Mouse (Mus musculus) thymus, postnatal 10 days (tissue): ENCODE data around the gene Kifc5b.

Experiments
- DNase-seq, 2 experiments: peaks; one replicate each; pipeline ENCODE4 v3.0.0; 2021; ENCODE audit warnings: low spot score in 2 of 2

Gene Kifc5b

DNA sequence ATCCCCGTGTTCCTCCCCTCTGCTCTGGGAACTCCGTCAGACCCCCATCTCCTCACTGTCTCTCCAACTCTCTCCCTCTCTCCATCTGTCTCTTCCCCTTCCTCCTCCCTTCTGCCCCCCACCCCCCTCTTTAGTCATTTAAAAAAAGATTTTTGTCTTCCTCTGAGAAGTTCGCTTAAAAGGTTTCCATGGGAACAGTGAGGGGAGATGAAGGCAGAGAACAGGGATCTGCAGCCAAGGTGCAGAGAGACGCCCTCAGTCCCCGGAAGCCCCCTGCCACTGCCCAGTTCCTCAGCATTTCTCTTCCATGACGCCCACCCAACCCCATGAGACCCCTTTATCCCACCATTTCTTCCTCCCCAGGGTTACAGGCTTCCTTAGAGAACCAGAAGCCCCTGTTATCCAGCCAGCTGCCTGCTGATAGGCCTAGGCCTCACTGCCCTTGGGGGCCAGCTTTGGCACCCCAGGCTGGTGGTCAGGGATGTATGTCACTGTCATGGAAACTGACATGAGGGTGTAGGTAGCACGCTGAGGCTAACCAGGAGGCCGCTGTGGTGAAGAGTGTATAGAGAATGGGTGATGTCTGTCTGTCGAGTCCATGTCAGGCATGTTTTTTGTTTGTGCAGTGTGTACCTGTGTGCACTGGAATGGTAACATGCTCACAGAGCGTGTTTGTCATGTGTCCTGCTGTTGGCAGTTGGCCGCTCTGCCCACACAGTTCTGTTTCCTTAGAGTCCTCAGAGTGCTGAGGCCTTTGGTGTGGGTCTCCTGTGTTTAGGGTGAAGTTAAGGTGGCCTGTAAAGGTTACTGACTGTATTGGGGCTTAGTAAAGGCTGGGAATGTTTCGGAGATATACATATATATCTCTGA is 30.6 kb downstream of the Kifc5b start:
- no peak for DNase-seq

- DNase-seq = no peak
Observed at GRCm38 (mm10) chr17:26948316-26949050, 31.6 kb downstream of the Kifc5b start.

DNA sequence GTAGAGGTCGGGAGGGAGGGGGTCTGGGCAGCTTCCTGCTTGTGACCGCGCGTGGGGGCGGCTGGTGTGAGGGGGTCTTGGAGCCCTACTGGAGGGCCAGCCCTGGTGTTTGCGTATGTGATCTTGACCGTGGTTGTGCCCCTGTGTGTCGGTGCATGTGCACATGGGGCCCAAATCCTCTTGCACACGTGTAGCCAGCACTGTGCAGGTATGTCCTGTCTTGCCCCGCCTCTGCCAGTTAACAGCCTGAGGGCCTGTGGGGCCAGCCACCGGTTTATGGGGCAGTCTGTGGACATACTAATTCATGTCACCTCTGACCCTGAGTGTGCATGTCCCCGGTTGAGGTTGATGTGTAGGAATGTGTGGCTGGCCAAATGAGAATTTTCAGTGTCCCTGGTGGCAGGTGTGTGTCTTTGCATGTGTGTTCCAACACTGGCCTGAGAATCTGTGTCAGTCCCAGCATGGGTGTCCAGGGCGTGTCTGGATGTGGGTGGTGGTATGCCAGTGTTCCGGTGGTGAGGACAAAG is 32.2 kb downstream of the Kifc5b start:
- DNase-seq = no peak

DNA sequence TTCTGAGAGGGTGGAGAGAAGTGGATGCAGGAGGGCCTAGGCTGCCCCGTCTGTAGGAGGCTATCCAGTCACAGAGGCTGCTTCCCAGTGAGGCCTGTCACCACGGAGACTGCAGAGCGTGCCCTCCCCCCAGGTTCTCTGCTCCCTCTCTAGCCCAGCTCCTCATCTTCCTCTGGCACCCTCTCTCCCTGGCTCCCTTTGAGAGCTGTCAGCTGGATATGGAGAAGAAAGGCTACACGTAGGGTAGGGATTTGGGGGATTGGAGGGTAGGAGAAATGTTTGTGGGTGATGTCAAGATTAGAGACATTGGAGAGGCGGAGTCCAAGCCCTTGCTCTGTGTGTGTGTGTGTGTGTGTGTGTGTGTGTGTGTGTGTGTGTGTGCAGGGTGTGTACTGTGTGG is 33.0 kb downstream of the Kifc5b start:
- DNase-seq = no peak

GRCm38 (mm10) chr17:26950560-26951288 is 33.8 kb downstream of the Kifc5b start:
- no peak for DNase-seq

DNA sequence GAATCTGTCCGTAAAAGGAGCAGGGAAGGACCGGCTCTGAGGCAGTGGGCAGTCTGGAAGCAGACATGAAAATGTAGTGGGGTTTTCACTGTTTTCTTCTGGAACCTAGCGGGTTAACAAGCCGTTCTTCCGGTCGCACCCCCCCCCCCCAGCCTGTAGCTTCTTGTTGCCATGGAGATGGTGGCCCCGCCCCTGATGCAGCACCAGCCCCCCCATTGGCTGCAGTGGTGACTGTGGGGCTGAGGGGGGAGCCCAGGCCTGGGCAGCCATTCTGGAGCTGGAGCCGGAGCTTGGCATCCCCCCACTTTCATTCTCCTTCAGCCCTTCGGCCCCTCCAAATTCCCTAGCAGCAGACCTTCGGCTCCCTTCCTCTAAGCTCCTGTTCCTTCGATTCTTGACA is 34.5 kb downstream of the Kifc5b start:
- peak; percentile 85 to 88 for DNase-seq

DNA sequence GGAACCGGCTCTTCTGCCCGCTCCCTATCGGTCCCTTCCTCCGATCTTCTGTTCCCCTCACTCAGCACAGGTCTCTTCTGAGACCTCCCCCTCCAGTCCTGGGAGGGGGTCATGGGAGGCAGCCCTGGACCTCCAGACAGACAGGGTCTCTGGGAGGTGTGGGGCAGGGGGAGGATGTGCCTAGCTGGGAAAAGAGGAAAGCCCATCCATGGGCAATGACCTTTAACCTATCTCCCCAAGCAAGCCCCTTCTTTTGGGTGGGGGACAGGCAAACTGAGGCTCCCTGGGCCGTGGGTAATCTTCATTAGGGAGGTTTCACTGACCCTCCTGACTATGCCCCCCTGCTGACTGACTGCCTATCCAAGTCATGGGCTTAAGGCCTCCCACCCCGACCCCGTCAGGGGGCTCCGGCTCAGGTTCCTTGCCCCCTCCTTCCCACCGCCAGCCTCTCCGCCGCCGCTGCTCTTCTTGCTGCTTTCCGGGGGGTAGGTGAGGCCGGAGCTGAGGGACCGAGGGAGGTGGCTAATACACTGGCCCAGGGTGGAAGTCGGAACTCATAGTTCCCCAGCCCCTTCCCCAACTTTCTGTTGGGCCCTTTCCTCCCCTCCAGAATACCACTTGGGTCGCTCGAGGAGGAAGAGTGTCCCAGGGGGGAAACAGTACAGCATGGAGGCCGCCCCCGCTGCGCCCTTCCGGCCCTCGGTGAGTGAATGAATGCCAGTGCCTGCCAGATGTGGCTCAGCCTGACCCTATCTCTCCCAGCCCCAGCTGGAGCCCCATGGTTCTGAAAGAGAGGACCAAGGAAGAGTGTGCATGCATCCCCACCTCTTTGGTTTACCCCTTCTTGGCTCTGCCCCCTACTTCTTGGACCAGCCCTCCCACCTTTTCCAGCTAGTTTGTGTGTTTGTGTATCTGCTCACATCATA is 35.3 kb downstream of the Kifc5b start:
- DNase-seq = no peak

GRCm38 (mm10) chr17:26953201-26953600 is 36.3 kb downstream of the Kifc5b start:
- DNase-seq = no peak

DNA sequence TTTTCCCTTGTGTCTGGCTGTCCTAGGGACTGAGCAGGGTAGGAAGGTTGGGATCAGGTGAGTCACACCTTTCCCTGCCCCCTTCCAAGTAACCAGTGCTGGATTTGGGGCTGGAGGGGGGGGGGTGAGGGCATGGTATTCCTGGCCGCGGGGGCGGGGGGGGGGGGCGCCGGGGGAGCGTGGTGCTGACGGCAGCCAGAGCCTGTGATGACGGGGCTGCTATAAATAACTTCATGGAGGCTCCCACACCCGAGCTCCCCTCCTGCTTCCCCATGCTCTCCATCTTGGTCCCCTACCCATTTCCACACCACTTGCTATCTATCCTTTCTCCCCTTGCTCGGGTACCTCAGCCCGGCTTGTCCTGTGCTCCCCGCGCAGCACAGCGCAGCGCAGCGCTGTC is 36.8 kb downstream of the Kifc5b start:
- no peak for DNase-seq

GRCm38 (mm10) chr17:26956309-26956708 is 39.4 kb downstream of the Kifc5b start:
- DNase-seq = no peak

- DNase-seq = no peak
Observed at GRCm38 (mm10) chr17:26956895-26957294, 40.0 kb downstream of the Kifc5b start.

- DNase-seq = no peak
Observed at GRCm38 (mm10) chr17:26957872-26958271, 41.0 kb downstream of the Kifc5b start.

- DNase-seq = no peak
Observed at GRCm38 (mm10) chr17:26958880-26959279, 42.0 kb downstream of the Kifc5b start.

GRCm38 (mm10) chr17:26959815-26960214 is 42.9 kb downstream of the Kifc5b start:
- no peak for DNase-seq

DNA sequence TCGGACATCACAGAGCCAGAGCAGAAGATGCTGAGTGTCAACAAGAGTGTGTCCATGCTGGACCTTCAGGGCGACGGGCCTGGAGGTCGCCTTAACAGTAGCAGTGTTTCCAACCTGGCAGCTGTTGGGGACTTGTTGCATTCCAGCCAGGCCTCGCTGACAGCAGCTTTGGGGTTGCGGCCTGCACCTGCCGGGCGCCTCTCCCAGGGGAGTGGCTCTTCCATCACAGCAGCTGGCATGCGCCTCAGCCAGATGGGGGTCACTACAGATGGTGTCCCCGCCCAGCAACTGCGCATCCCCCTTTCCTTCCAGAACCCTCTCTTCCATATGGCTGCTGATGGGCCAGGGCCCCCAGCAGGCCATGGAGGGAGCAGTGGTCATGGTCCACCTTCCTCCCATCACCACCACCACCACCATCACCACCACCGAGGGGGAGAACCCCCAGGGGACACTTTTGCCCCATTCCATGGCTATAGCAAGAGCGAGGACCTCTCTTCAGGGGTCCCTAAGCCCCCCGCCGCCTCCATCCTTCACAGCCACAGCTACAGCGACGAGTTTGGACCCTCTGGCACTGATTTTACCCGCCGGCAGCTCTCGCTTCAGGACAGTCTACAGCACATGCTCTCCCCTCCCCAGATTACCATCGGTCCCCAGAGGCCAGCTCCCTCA is 44.8 kb downstream of the Kifc5b start:
- no peak for DNase-seq

GRCm38 (mm10) chr17:26966993-26967392 is 50.1 kb downstream of the Kifc5b start:
- no peak for DNase-seq

DNA sequence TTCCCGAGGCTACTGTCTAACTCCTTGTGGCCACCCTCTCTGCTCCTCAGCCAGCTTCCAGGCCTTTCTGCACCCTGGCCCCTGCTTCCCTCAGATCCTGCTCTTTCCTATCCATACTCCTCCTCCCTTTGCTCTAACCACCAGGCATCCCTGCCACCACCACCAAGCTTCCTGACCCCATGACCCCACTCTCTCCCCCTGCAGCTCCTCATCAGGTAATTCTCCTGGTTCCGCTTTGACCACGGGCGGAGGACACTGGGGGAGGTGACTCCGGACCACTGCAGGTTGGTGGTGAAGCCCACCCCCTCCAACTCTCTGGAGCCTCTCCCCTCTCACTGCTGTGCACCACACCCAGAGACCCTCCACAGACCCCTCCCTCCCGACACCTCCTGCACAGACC is 50.6 kb downstream of the Kifc5b start:
- no peak for DNase-seq

DNA sequence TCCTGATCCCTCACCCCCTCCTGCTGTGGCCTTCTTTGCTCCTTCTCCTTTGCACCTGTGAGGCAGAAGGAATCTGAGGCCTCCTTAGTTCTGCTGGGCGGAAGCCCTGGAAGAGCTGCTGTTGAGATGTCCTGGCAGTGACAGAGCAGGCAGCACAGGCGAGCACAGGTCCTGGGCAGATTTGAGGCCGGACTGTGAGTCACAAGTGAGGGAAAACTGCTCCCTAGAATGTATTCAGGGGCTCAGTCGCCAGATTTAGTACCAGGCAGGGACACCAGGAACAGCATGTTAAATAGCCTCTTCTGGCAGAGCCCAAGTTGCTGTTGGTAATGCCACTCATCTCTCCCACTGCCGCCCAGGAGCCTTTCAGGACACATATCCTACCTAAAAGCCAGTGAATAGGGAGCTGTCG is 51.3 kb downstream of the Kifc5b start:
- DNase-seq = no peak

GRCm38 (mm10) chr17:26969257-26969656 is 52.4 kb downstream of the Kifc5b start:
- DNase-seq = no peak

- no peak for DNase-seq
Observed at GRCm38 (mm10) chr17:26970221-26970620, 53.3 kb downstream of the Kifc5b start.
